Mouse (Mus musculus): ENCODE data around the gene Tcp11. TPM values are rescaled to one million over a fixed set of nuclear protein-coding genes. Genes with fewer than 3 reads are reported as not detected.

Tcp11 gene
- total RNA-seq, 2 experiments from 2014 or later, result not detected

GRCm38 (mm10) chr17:28048425-28048824 lies 32.0 kb downstream of the Tcp11 start:
- no peak for DNase-seq
- intact Hi-C loops (cut with DNase I), result loop anchor here (1.0 to 5.0 kb wide), 2 partner anchors 41 to 59 kb away; no protein-coding TSS in a partner anchor

- no peak for DNase-seq
- intact Hi-C loops (cut with DNase I), result loop anchor here (5.0 kb wide), 1 partner anchor 40 kb away; no protein-coding TSS in a partner anchor
Observed at GRCm38 (mm10) chr17:28047520-28047919, 32.9 kb downstream of the Tcp11 start.

GRCm38 (mm10) chr17:28047017-28047416 lies 33.4 kb downstream of the Tcp11 start:
- no peak for DNase-seq
- intact Hi-C loops (cut with DNase I), result loop anchor here (5.0 kb wide), 1 partner anchor 40 kb away; no protein-coding TSS in a partner anchor

GRCm38 (mm10) chr17:28042299-28042771 lies 38.1 kb downstream of the Tcp11 start:
- intact Hi-C loops (cut with DNase I), result no loop called here
- DNase-seq, result no peak

GRCm38 (mm10) chr17:28041298-28041697 lies 39.1 kb downstream of the Tcp11 start:
- DNase-seq, result no peak
- intact Hi-C loops (cut with DNase I), result no loop called here

- intact Hi-C loops (cut with DNase I), result no loop called here
- DNase-seq, result no peak
Observed at GRCm38 (mm10) chr17:28040620-28041019, 39.8 kb downstream of the Tcp11 start.

- intact Hi-C loops (cut with DNase I), result no loop called here
Observed at GRCm38 (mm10) chr17:28036813-28037756, 43.4 kb downstream of the Tcp11 start.

GRCm38 (mm10) chr17:28034986-28035385 lies 45.5 kb downstream of the Tcp11 start:
- intact Hi-C loops (cut with DNase I), result no loop called here
- DNase-seq, result no peak

More at GRCm38 (mm10) chr17:28036813-28037756, 43.4 kb downstream of the Tcp11 start:
- DNase-seq, result no peak

GRCm38 (mm10) chr17:28033046-28033580 lies 47.3 kb downstream of the Tcp11 start:
- no peak for DNase-seq
- intact Hi-C loops (cut with DNase I), result loop anchor here (2.0 kb wide), 1 partner anchor 26 kb away; no protein-coding TSS in a partner anchor

GRCm38 (mm10) chr17:28032219-28032618 lies 48.2 kb downstream of the Tcp11 start:
- no peak for DNase-seq
- intact Hi-C loops (cut with DNase I), result loop anchor here (2.0 kb wide), 1 partner anchor 27 kb away; no protein-coding TSS in a partner anchor

GRCm38 (mm10) chr17:28031281-28031941 lies 49.0 kb downstream of the Tcp11 start:
- DNase-seq, result no peak
- intact Hi-C loops (cut with DNase I), result loop anchor here (2.0 kb wide), 1 partner anchor 17 kb away; no protein-coding TSS in a partner anchor

- intact Hi-C loops (cut with DNase I), result loop anchor here (2.0 kb wide), 1 partner anchor 16 kb away; no protein-coding TSS in a partner anchor
- DNase-seq, result no peak
Observed at GRCm38 (mm10) chr17:28030446-28030845, 50.0 kb downstream of the Tcp11 start.

GRCm38 (mm10) chr17:28029308-28029707 lies 51.1 kb downstream of the Tcp11 start:
- intact Hi-C loops (cut with DNase I), result loop anchor here (1.0 to 10.0 kb wide), 2 partner anchors 22 to 485 kb away; partner anchors contain the start of gene Fkbp5
- no peak for DNase-seq

GRCm38 (mm10) chr17:28028236-28028635 lies 52.2 kb downstream of the Tcp11 start:
- DNase-seq, result no peak
- intact Hi-C loops (cut with DNase I), result loop anchor here (10.0 kb wide), 1 partner anchor 487 kb away; the partner anchor contains the start of gene Fkbp5

- DNase-seq, result no peak
- intact Hi-C loops (cut with DNase I), result loop anchor here (10.0 kb wide), 1 partner anchor 488 kb away; the partner anchor contains the start of gene Fkbp5
Observed at GRCm38 (mm10) chr17:28027197-28027596, 53.2 kb downstream of the Tcp11 start.

GRCm38 (mm10) chr17:28026111-28026872 lies 54.1 kb downstream of the Tcp11 start:
- intact Hi-C loops (cut with DNase I), result loop anchor here (10.0 kb wide), 1 partner anchor 489 kb away; the partner anchor contains the start of gene Fkbp5
- DNase-seq, result no peak

GRCm38 (mm10) chr17:28025541-28025961 lies 54.9 kb downstream of the Tcp11 start:
- intact Hi-C loops (cut with DNase I), result loop anchor here (10.0 kb wide), 1 partner anchor 489 kb away; the partner anchor contains the start of gene Fkbp5
- no peak for DNase-seq

- DNase-seq, result no peak
- intact Hi-C loops (cut with DNase I), result loop anchor here (10.0 kb wide), 1 partner anchor 492 kb away; the partner anchor contains the start of gene Fkbp5
Observed at GRCm38 (mm10) chr17:28022854-28023655, 57.4 kb downstream of the Tcp11 start.

Measured in heart, postnatal 36 days (tissue).